Mouse (Mus musculus): ENCODE measurements around the gene Atn1. TPM values are rescaled to one million over a fixed set of nuclear protein-coding genes. Genes with fewer than 3 reads are reported as not detected.

Gene Atn1
- total and polyA plus RNA-seq, 2 experiments from 2014 or later, result 6.0 to 8.5 TPM

GRCm38 (mm10) chr6:124770511-124770910 is 14.2 kb upstream of the Atn1 start:
- DNase-seq (ENCODE audit: low spot score), result no peak
- Histone ChIP-seq H3K27ac (ENCODE audit: low read depth) (no peak overlapping the region), H3K9ac (replicated peaks; ENCODE audit: low read depth, low read length) (no peak overlapping the region), H3K36me3 (replicated peaks; ENCODE audit: control insufficient read depth, insufficient read depth, low read length) (no peaks in the 10 kb centered on the region), H3K4me1 (ENCODE audit: control insufficient read depth, insufficient read depth) (peaks cover 7% of the 10 kb centered on the region; the same call in 1 of the 2 replicates), H3K27me3 (ENCODE audit: control insufficient read depth, insufficient read depth, low read length) (0 out of 2 replicates have a peak, but pooled peaks cover 7% of the 10 kb centered on the region), H3K4me2 (ENCODE audit: low read depth, low read length) (no peak overlapping the region), H3K9me3 (replicated peaks; ENCODE audit: control insufficient read depth, low read length) (no peaks in the 10 kb centered on the region), H3K4me3 (ENCODE audit: low read depth, low read length) (no peak overlapping the region)
- TF ChIP-seq EP300 (IDR thresholded peaks at IDR 0.05; ENCODE audit: low read depth) (no peak), CTCF (IDR thresholded peaks at IDR 0.05; ENCODE audit: low read depth) (no peak)
- ATAC-seq (ENCODE audit: insufficient read depth, low read depth), result no peak
- WGBS, result 82% methylated on average over 15 of the region's 15 CpGs

- H3K27ac ChIP-seq (ENCODE audit: low read depth), result no peak overlapping the region
- 0 out of 2 replicates have a peak overlapping the region, but pooled peaks have one; percentile 37 for H3K9ac ChIP-seq (replicated peaks; ENCODE audit: low read depth, low read length)
- H3K9me3 ChIP-seq (replicated peaks; ENCODE audit: control insufficient read depth, low read length), result no peaks in the 10 kb centered on the region
- H3K4me1 ChIP-seq (ENCODE audit: control insufficient read depth, insufficient read depth), result peaks cover 7% of the 10 kb centered on the region; the same call in 1 of the 2 replicates
- TF ChIP-seq EP300 (IDR thresholded peaks at IDR 0.05; ENCODE audit: low read depth), result no peak
- no peak for TF ChIP-seq CTCF (IDR thresholded peaks at IDR 0.05; ENCODE audit: low read depth)
- H3K36me3 ChIP-seq (replicated peaks; ENCODE audit: control insufficient read depth, insufficient read depth, low read length), result no peaks in the 10 kb centered on the region
- DNase-seq (ENCODE audit: low spot score) (no peak), ATAC-seq (ENCODE audit: insufficient read depth, low read depth) (no peak)
- 0 out of 2 replicates have a peak, but pooled peaks cover 7% of the 10 kb centered on the region for H3K27me3 ChIP-seq (ENCODE audit: control insufficient read depth, insufficient read depth, low read length)
- 0 out of 2 replicates have a peak overlapping the region, but pooled peaks have one; percentile 50 for H3K4me3 ChIP-seq (ENCODE audit: low read depth, low read length)
- H3K4me2 ChIP-seq (ENCODE audit: low read depth, low read length), result peak overlapping the region; percentile 86
- 26% methylated on average over 7 of the region's 7 CpGs for WGBS
Observed at GRCm38 (mm10) chr6:124770013-124770412, 13.7 kb upstream of the Atn1 start.

- Histone ChIP-seq H3K4me2 (ENCODE audit: low read depth, low read length) (peak within 1 kb of the TSS; percentile 86), H3K27ac (ENCODE audit: low read depth) (no peak within 1 kb of the TSS), H3K36me3 (replicated peaks; ENCODE audit: control insufficient read depth, insufficient read depth, low read length) (no peaks in the 10 kb centered on the region), H3K4me1 (ENCODE audit: control insufficient read depth, insufficient read depth) (peaks cover 7% of the 10 kb centered on the region; the same call in 1 of the 2 replicates), H3K9me3 (replicated peaks; ENCODE audit: control insufficient read depth, low read length) (no peaks in the 10 kb centered on the region), H3K27me3 (ENCODE audit: control insufficient read depth, insufficient read depth, low read length) (0 out of 2 replicates have a peak, but pooled peaks cover 7% of the 10 kb centered on the region), H3K4me3 (ENCODE audit: low read depth, low read length) (peak within 1 kb of the TSS; percentile 50), H3K9ac (replicated peaks; ENCODE audit: low read depth, low read length) (peak within 1 kb of the TSS; percentile 37)
- no peak for TF ChIP-seq CTCF (IDR thresholded peaks at IDR 0.05; ENCODE audit: low read depth)
- TF ChIP-seq EP300 (IDR thresholded peaks at IDR 0.05; ENCODE audit: low read depth), result no peak
- ATAC-seq (ENCODE audit: insufficient read depth, low read depth) (peak; percentile 83), DNase-seq (ENCODE audit: low spot score) (peak; percentile 38)
- WGBS, result 1% methylated on average over 43 of the region's 54 CpGs
Observed at GRCm38 (mm10) chr6:124769101-124769765, 12.9 kb upstream of the Atn1 start, which contains the start of gene Eno2. Eno2 (minus strand) TSS chr6:124769673.

- WGBS, result 13% methylated on average over 9 of the region's 9 CpGs
- ATAC-seq (ENCODE audit: insufficient read depth, low read depth) (no peak), DNase-seq (ENCODE audit: low spot score) (peak; percentile 3)
- H3K9ac ChIP-seq (replicated peaks; ENCODE audit: low read depth, low read length), result no peak overlapping the region
- H3K36me3 ChIP-seq (replicated peaks; ENCODE audit: control insufficient read depth, insufficient read depth, low read length), result no peaks in the 10 kb centered on the region
- TF ChIP-seq CTCF (IDR thresholded peaks at IDR 0.05; ENCODE audit: low read depth) (no peak), EP300 (IDR thresholded peaks at IDR 0.05; ENCODE audit: low read depth) (no peak)
- H3K9me3 ChIP-seq (replicated peaks; ENCODE audit: control insufficient read depth, low read length), result no peaks in the 10 kb centered on the region
- H3K27ac ChIP-seq (ENCODE audit: low read depth), result no peak overlapping the region
- peak overlapping the region; percentile 86 for H3K4me2 ChIP-seq (ENCODE audit: low read depth, low read length)
- peak overlapping the region; percentile 50 for H3K4me3 ChIP-seq (ENCODE audit: low read depth, low read length)
- peaks cover 7% of the 10 kb centered on the region; the same call in 1 of the 2 replicates for H3K4me1 ChIP-seq (ENCODE audit: control insufficient read depth, insufficient read depth)
- H3K27me3 ChIP-seq (ENCODE audit: control insufficient read depth, insufficient read depth, low read length), result 0 out of 2 replicates have a peak, but pooled peaks cover 7% of the 10 kb centered on the region
Observed at GRCm38 (mm10) chr6:124768704-124769044, 12.3 kb upstream of the Atn1 start.

GRCm38 (mm10) chr6:124767920-124768703 is 11.8 kb upstream of the Atn1 start:
- Histone ChIP-seq H3K9me3 (replicated peaks; ENCODE audit: control insufficient read depth, low read length) (no peaks in the 10 kb centered on the region), H3K4me2 (ENCODE audit: low read depth, low read length) (peak overlapping the region; percentile 86), H3K4me1 (ENCODE audit: control insufficient read depth, insufficient read depth) (peaks cover 7% of the 10 kb centered on the region; the same call in 1 of the 2 replicates), H3K36me3 (replicated peaks; ENCODE audit: control insufficient read depth, insufficient read depth, low read length) (no peaks in the 10 kb centered on the region), H3K27me3 (ENCODE audit: control insufficient read depth, insufficient read depth, low read length) (0 out of 2 replicates have a peak, but pooled peaks cover 7% of the 10 kb centered on the region), H3K9ac (replicated peaks; ENCODE audit: low read depth, low read length) (no peak overlapping the region), H3K27ac (ENCODE audit: low read depth) (no peak overlapping the region), H3K4me3 (ENCODE audit: low read depth, low read length) (0 out of 2 replicates have a peak overlapping the region, but pooled peaks have one; percentile 50)
- ATAC-seq (ENCODE audit: insufficient read depth, low read depth) (no peak), DNase-seq (ENCODE audit: low spot score) (peak; percentile 4)
- TF ChIP-seq CTCF (IDR thresholded peaks at IDR 0.05; ENCODE audit: low read depth), result no peak
- TF ChIP-seq EP300 (IDR thresholded peaks at IDR 0.05; ENCODE audit: low read depth), result no peak
- WGBS, result 41% methylated on average over 19 of the region's 19 CpGs

Data from heart, postnatal 0 days (tissue).